Mouse (Mus musculus): Measurements from ENCODE around the gene Atp5g2. TPM values are rescaled to one million over a fixed set of nuclear protein-coding genes. Genes with fewer than 3 reads are reported as not detected.
A peak's percentile ranks its signal among the peaks of the same experiment; 100 is the strongest.
"Not testable (repeated sequence)": the region's sequence is repeated elsewhere in the genome, so short reads cannot be mapped to it uniquely, and the experiment has no call there.

The Atp5g2 gene
- polyA plus RNA-seq, 1 experiment from 2014 or later = 60.4 TPM

GRCm38 (mm10) chr15:102662601-102663000 is 9.6 kb downstream of the Atp5g2 start:
- not testable (repeated sequence) for H3K9ac ChIP-seq (replicated peaks; ENCODE audit: low read length); H3K9me3 ChIP-seq (replicated peaks; ENCODE audit: control insufficient read depth, low read length); H3K27me3 ChIP-seq (ENCODE audit: control insufficient read depth, insufficient read depth, low read length); H3K27ac ChIP-seq (replicated peaks; ENCODE audit: low read depth, low read length); H3K4me1 ChIP-seq (ENCODE audit: control insufficient read depth, insufficient read depth, low read length); DNase-seq (ENCODE audit: low spot score); H3K4me3 ChIP-seq (ENCODE audit: low read depth, low read length); ATAC-seq (replicated peaks; ENCODE audit: insufficient number of reproducible peaks, low FRiP score, low TSS enrichment, low read depth); H3K4me2 ChIP-seq (ENCODE audit: low read depth, low read length)
- no CpG with 5 or more reads among the region's 2 CpGs for WGBS
- peaks cover 18% of the 10 kb centered on the region for H3K36me3 ChIP-seq (replicated peaks; ENCODE audit: control insufficient read depth, insufficient read depth, low read depth, low read length)

GRCm38 (mm10) chr15:102657926-102658381 is 14.2 kb downstream of the Atp5g2 start:
- no peaks in the 10 kb centered on the region for H3K4me1 ChIP-seq (ENCODE audit: control insufficient read depth, insufficient read depth, low read length)
- H3K9ac ChIP-seq (replicated peaks; ENCODE audit: low read length) = no peak overlapping the region
- peak overlapping the region; percentile 11; the same call in 1 of the 2 replicates for H3K27ac ChIP-seq (replicated peaks; ENCODE audit: low read depth, low read length)
- H3K27me3 ChIP-seq (ENCODE audit: control insufficient read depth, insufficient read depth, low read length) = no peaks in the 10 kb centered on the region
- 70% methylated on average over 3 of the region's 3 CpGs for WGBS
- no peaks in the 10 kb centered on the region for H3K36me3 ChIP-seq (replicated peaks; ENCODE audit: control insufficient read depth, insufficient read depth, low read depth, low read length)
- no peaks in the 10 kb centered on the region for H3K9me3 ChIP-seq (replicated peaks; ENCODE audit: control insufficient read depth, low read length)
- no peak overlapping the region for H3K4me3 ChIP-seq (ENCODE audit: low read depth, low read length)
- DNase-seq (ENCODE audit: low spot score) = no peak
- no peak overlapping the region for H3K4me2 ChIP-seq (ENCODE audit: low read depth, low read length)
- ATAC-seq (replicated peaks; ENCODE audit: insufficient number of reproducible peaks, low FRiP score, low TSS enrichment, low read depth) = no peak

GRCm38 (mm10) chr15:102656658-102657057 is 15.5 kb downstream of the Atp5g2 start:
- 5% methylated on average over 4 of the region's 4 CpGs for WGBS
- DNase-seq (ENCODE audit: low spot score) (peak; percentile 57), ATAC-seq (replicated peaks; ENCODE audit: insufficient number of reproducible peaks, low FRiP score, low TSS enrichment, low read depth) (0 out of 2 replicates have a peak, but pooled peaks have one; percentile 56)
- no peak overlapping the region for H3K9ac ChIP-seq (replicated peaks; ENCODE audit: low read length)
- H3K27ac ChIP-seq (replicated peaks; ENCODE audit: low read depth, low read length) = peak overlapping the region; percentile 64
- H3K4me1 ChIP-seq (ENCODE audit: control insufficient read depth, insufficient read depth, low read length) = no peaks in the 10 kb centered on the region
- H3K4me2 ChIP-seq (ENCODE audit: low read depth, low read length) = no peak overlapping the region
- H3K36me3 ChIP-seq (replicated peaks; ENCODE audit: control insufficient read depth, insufficient read depth, low read depth, low read length) = no peaks in the 10 kb centered on the region
- no peaks in the 10 kb centered on the region for H3K9me3 ChIP-seq (replicated peaks; ENCODE audit: control insufficient read depth, low read length)
- no peaks in the 10 kb centered on the region for H3K27me3 ChIP-seq (ENCODE audit: control insufficient read depth, insufficient read depth, low read length)
- H3K4me3 ChIP-seq (ENCODE audit: low read depth, low read length) = no peak overlapping the region

GRCm38 (mm10) chr15:102651928-102652660 is 20.1 kb downstream of the Atp5g2 start:
- DNase-seq (ENCODE audit: low spot score); H3K4me2 ChIP-seq (ENCODE audit: low read depth, low read length); H3K4me1 ChIP-seq (ENCODE audit: control insufficient read depth, insufficient read depth, low read length); H3K36me3 ChIP-seq (replicated peaks; ENCODE audit: control insufficient read depth, insufficient read depth, low read depth, low read length); ATAC-seq (replicated peaks; ENCODE audit: insufficient number of reproducible peaks, low FRiP score, low TSS enrichment, low read depth); H3K9me3 ChIP-seq (replicated peaks; ENCODE audit: control insufficient read depth, low read length); H3K27ac ChIP-seq (replicated peaks; ENCODE audit: low read depth, low read length); H3K27me3 ChIP-seq (ENCODE audit: control insufficient read depth, insufficient read depth, low read length); H3K4me3 ChIP-seq (ENCODE audit: low read depth, low read length); H3K9ac ChIP-seq (replicated peaks; ENCODE audit: low read length): not testable (repeated sequence)
- WGBS = 87% methylated on average over 8 of the region's 9 CpGs

GRCm38 (mm10) chr15:102651107-102651506 is 21.0 kb downstream of the Atp5g2 start:
- no peaks in the 10 kb centered on the region for H3K27me3 ChIP-seq (ENCODE audit: control insufficient read depth, insufficient read depth, low read length)
- WGBS = 93% methylated on average over 3 of the region's 3 CpGs
- H3K27ac ChIP-seq (replicated peaks; ENCODE audit: low read depth, low read length) = no peak overlapping the region
- H3K36me3 ChIP-seq (replicated peaks; ENCODE audit: control insufficient read depth, insufficient read depth, low read depth, low read length) = no peaks in the 10 kb centered on the region
- no peak overlapping the region for H3K9ac ChIP-seq (replicated peaks; ENCODE audit: low read length)
- no peaks in the 10 kb centered on the region for H3K4me1 ChIP-seq (ENCODE audit: control insufficient read depth, insufficient read depth, low read length)
- no peaks in the 10 kb centered on the region for H3K9me3 ChIP-seq (replicated peaks; ENCODE audit: control insufficient read depth, low read length)
- no peak for ATAC-seq (replicated peaks; ENCODE audit: insufficient number of reproducible peaks, low FRiP score, low TSS enrichment, low read depth)
- DNase-seq (ENCODE audit: low spot score) = no peak
- no peak overlapping the region for H3K4me2 ChIP-seq (ENCODE audit: low read depth, low read length)
- H3K4me3 ChIP-seq (ENCODE audit: low read depth, low read length) = no peak overlapping the region

GRCm38 (mm10) chr15:102635817-102636216 is 36.3 kb downstream of the Atp5g2 start:
- ATAC-seq (replicated peaks; ENCODE audit: insufficient number of reproducible peaks, low FRiP score, low TSS enrichment, low read depth) = no peak
- 85% methylated on average over 3 of the region's 3 CpGs for WGBS
- no peak overlapping the region for H3K9ac ChIP-seq (replicated peaks; ENCODE audit: low read length)
- H3K4me3 ChIP-seq (ENCODE audit: low read depth, low read length) = no peak overlapping the region
- H3K27ac ChIP-seq (replicated peaks; ENCODE audit: low read depth, low read length) = no peak overlapping the region
- H3K36me3 ChIP-seq (replicated peaks; ENCODE audit: control insufficient read depth, insufficient read depth, low read depth, low read length) = no peaks in the 10 kb centered on the region
- H3K27me3 ChIP-seq (ENCODE audit: control insufficient read depth, insufficient read depth, low read length) = no peaks in the 10 kb centered on the region
- H3K9me3 ChIP-seq (replicated peaks; ENCODE audit: control insufficient read depth, low read length) = no peaks in the 10 kb centered on the region
- H3K4me2 ChIP-seq (ENCODE audit: low read depth, low read length) = no peak overlapping the region
- no peaks in the 10 kb centered on the region for H3K4me1 ChIP-seq (ENCODE audit: control insufficient read depth, insufficient read depth, low read length)
- DNase-seq (ENCODE audit: low spot score) = no peak

GRCm38 (mm10) chr15:102634684-102635083 is 37.5 kb downstream of the Atp5g2 start:
- ATAC-seq (replicated peaks; ENCODE audit: insufficient number of reproducible peaks, low FRiP score, low TSS enrichment, low read depth) (no peak), DNase-seq (ENCODE audit: low spot score) (no peak)
- H3K4me2 ChIP-seq (ENCODE audit: low read depth, low read length) = no peak overlapping the region
- no peak overlapping the region for H3K27ac ChIP-seq (replicated peaks; ENCODE audit: low read depth, low read length)
- no peaks in the 10 kb centered on the region for H3K4me1 ChIP-seq (ENCODE audit: control insufficient read depth, insufficient read depth, low read length)
- no peak overlapping the region for H3K9ac ChIP-seq (replicated peaks; ENCODE audit: low read length)
- no peaks in the 10 kb centered on the region for H3K36me3 ChIP-seq (replicated peaks; ENCODE audit: control insufficient read depth, insufficient read depth, low read depth, low read length)
- no peaks in the 10 kb centered on the region for H3K27me3 ChIP-seq (ENCODE audit: control insufficient read depth, insufficient read depth, low read length)
- WGBS = 92% methylated on average over 8 of the region's 8 CpGs
- H3K4me3 ChIP-seq (ENCODE audit: low read depth, low read length) = no peak overlapping the region
- H3K9me3 ChIP-seq (replicated peaks; ENCODE audit: control insufficient read depth, low read length) = no peaks in the 10 kb centered on the region

GRCm38 (mm10) chr15:102625687-102626055 is 46.5 kb downstream of the Atp5g2 start:
- H3K36me3 ChIP-seq (replicated peaks; ENCODE audit: control insufficient read depth, insufficient read depth, low read depth, low read length) = no peaks in the 10 kb centered on the region
- no peaks in the 10 kb centered on the region for H3K27me3 ChIP-seq (ENCODE audit: control insufficient read depth, insufficient read depth, low read length)
- no peaks in the 10 kb centered on the region for H3K4me1 ChIP-seq (ENCODE audit: control insufficient read depth, insufficient read depth, low read length)
- 3% methylated on average over 18 of the region's 18 CpGs for WGBS
- peak overlapping the region; percentile 96 for H3K27ac ChIP-seq (replicated peaks; ENCODE audit: low read depth, low read length)
- no peaks in the 10 kb centered on the region for H3K9me3 ChIP-seq (replicated peaks; ENCODE audit: control insufficient read depth, low read length)
- peak overlapping the region; percentile 86 for H3K9ac ChIP-seq (replicated peaks; ENCODE audit: low read length)
- H3K4me2 ChIP-seq (ENCODE audit: low read depth, low read length) = peak overlapping the region; percentile 74
- DNase-seq (ENCODE audit: low spot score) (peak; percentile 54), ATAC-seq (replicated peaks; ENCODE audit: insufficient number of reproducible peaks, low FRiP score, low TSS enrichment, low read depth) (peak; percentile 40; the same call in 1 of the 2 replicates)
- peak overlapping the region; percentile 69 for H3K4me3 ChIP-seq (ENCODE audit: low read depth, low read length)

Measured in embryonic facial prominence, embryonic 11.5 days (tissue).